Mouse (Mus musculus) small intestine, adult 2 months (tissue): ENCODE measurements around the gene Meiob.

Experiments
- CTCF ChIP-seq: fragments of 200-500 bp; IDR thresholded peaks from 2 replicates; pipeline ENCODE4 v1.5.1; 2012; ENCODE audit warnings: low read depth, mild to moderate bottlenecking, control low read depth, inconsistent platforms, low read length, moderate library complexity, mixed read lengths; ENCODE audit not compliant: insufficient replicate concordance, insufficient read length; ENCODE audit errors: extremely low read depth
- POLR2A ChIP-seq: fragments of 200-500 bp; IDR thresholded peaks from 2 replicates; pipeline ENCODE4 v1.6.1; 2012; ENCODE audit warnings: low read depth, mild to moderate bottlenecking, control low read depth, inconsistent platforms, low read length, moderate library complexity

- TF ChIP-seq CTCF (no peak), POLR2A (no peak)
These were observed 43.3 kb downstream of the Meiob start for GRCm38 (mm10) chr17:24847386-24847785.
